Mouse (Mus musculus) olfactory bulb, adult 2 months (tissue): ENCODE data around the gene Nagk.

ENCODE experiments used
- CTCF ChIP-seq: fragments of 200-500 bp; IDR thresholded peaks from 2 replicates; pipeline ENCODE4 v1.5.1; 2012; ENCODE audit warnings: low read depth, mild to moderate bottlenecking, low read length, moderate library complexity; ENCODE audit not compliant: insufficient read depth
- POLR2A ChIP-seq: fragments of 200-500 bp; IDR thresholded peaks from 2 replicates; pipeline ENCODE4 v1.6.1; 2012; ENCODE audit warnings: mild to moderate bottlenecking, low read depth, low read length, moderate library complexity; ENCODE audit not compliant: insufficient read depth

DNA sequence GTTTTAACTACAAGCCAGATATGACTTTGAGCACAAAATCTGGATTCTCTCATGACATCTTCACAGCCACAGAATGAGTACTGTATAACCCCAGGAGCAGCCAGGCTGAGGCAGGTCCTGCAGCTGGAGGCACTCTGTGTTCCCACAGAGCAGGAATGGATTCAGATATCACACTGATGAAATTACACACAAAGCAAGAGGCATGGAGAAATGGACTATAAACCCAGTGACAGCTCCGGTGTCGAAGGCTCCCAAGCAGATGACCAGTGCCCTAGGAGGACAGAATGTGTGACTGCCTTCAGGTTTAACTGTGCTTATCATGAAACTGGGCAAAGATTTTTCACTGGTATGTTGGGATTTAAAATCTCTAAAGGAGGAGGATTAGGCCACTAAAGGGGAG is 51.4 kb downstream of the Nagk start:
- TF ChIP-seq POLR2A = no peak
- no peak for TF ChIP-seq CTCF
